Mouse (Mus musculus) CH12F3 (cell line): ENCODE measurements around the gene Pigf.

ENCODE experiments used
- in situ Hi-C: fragments of 300-500 bp; cut with MboI; formaldehyde crosslinking; loops from 2 replicates; pipeline ENCODE4 v1.14.3; 2020; ENCODE audit warnings: low sequenced_read_pairs

Pigf gene

GRCm38 (mm10) chr17:86969582-86969981, 55.6 kb downstream of the Pigf start:
- in situ Hi-C loops: no loop called here

- in situ Hi-C loops: no loop called here
Observed at GRCm38 (mm10) chr17:86968581-86968980, 56.6 kb downstream of the Pigf start.

GRCm38 (mm10) chr17:86967536-86968525, 57.4 kb downstream of the Pigf start:
- in situ Hi-C loops: no loop called here

- in situ Hi-C loops: no loop called here
Observed at GRCm38 (mm10) chr17:86967048-86967447, 58.2 kb downstream of the Pigf start.

- in situ Hi-C loops: no loop called here
Observed at GRCm38 (mm10) chr17:86966040-86966439, 59.2 kb downstream of the Pigf start.

GRCm38 (mm10) chr17:86965121-86965520, 60.1 kb downstream of the Pigf start:
- in situ Hi-C loops: no loop called here

GRCm38 (mm10) chr17:86964502-86964901, 60.7 kb downstream of the Pigf start:
- in situ Hi-C loops: no loop called here

- in situ Hi-C loops: no loop called here
Observed at GRCm38 (mm10) chr17:86964041-86964440, 61.2 kb downstream of the Pigf start.

GRCm38 (mm10) chr17:86963586-86963902, 61.7 kb downstream of the Pigf start:
- in situ Hi-C loops: no loop called here

GRCm38 (mm10) chr17:86962894-86963585, 62.2 kb downstream of the Pigf start, which contains the start of gene Rhoq:
Gene Rhoq (plus strand): TSS chr17:86963082.
- in situ Hi-C loops: no loop called here

GRCm38 (mm10) chr17:86962297-86962893, 62.8 kb downstream of the Pigf start:
- in situ Hi-C loops: no loop called here

GRCm38 (mm10) chr17:86961301-86961841, 63.8 kb downstream of the Pigf start:
- in situ Hi-C loops: no loop called here

- in situ Hi-C loops: no loop called here
Observed at GRCm38 (mm10) chr17:86957968-86958367, 67.2 kb downstream of the Pigf start.

GRCm38 (mm10) chr17:86957239-86957638, 68.0 kb downstream of the Pigf start:
- in situ Hi-C loops: no loop called here

GRCm38 (mm10) chr17:86948801-86949200, 76.4 kb downstream of the Pigf start:
- in situ Hi-C loops: no loop called here

- in situ Hi-C loops: no loop called here
Observed at GRCm38 (mm10) chr17:86947840-86948796, 77.1 kb downstream of the Pigf start, which contains the start of gene Atp6v1e2. Gene Atp6v1e2 (minus strand): TSS chr17:86947897.
